Mouse (Mus musculus): ENCODE data around the gene Gps1. TPM values are rescaled to one million over a fixed set of nuclear protein-coding genes. Genes with fewer than 3 reads are reported as not detected.

Gps1 gene
- polyA plus RNA-seq (2012; rRNA removed), result 169 and 233 TPM in 2 replicates

DNA sequence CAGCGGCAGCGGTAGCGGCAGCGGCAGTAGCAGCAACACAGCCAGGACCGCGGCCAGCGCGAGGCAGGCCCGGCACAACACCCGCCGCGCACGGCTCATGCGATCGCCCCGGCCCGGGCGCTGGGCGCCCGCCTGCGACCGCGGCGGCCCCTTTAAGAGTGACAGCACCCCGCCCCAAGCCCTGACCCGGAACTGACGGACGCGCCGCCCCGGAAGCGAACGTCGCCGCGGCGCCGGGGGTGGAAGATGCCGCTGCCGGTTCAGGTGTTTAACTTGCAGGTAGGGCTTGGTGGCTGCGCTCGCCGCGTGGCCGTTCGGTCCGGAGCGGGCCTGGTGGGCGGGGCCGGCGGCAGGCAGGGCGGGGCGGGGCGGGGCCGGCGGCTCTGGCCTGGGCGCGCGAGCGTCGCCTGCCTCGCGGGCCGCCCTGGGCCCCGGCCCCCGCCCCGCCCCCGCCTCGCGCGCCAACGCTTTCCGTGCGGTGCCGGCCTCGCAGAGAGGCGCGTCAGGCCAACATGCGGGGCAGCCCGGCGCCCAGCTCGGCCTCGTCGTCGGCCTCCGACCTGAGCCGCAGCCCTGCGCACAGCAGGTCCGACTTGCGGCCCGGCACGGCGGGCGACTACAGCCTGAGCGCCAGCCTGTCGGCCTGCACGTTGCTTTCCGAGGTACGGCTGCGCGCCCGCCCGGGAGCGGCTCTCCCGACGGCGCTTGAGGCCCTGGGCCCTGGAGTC, at the start of gene Gps1, which contains the start of gene Rfng:
Gene Gps1, plus strand, starts transcription at position 209 of the 728 bp plus-strand sequence.
Gene Rfng, minus strand, starts transcription at position 144 of the 728 bp plus-strand sequence.

DNA sequence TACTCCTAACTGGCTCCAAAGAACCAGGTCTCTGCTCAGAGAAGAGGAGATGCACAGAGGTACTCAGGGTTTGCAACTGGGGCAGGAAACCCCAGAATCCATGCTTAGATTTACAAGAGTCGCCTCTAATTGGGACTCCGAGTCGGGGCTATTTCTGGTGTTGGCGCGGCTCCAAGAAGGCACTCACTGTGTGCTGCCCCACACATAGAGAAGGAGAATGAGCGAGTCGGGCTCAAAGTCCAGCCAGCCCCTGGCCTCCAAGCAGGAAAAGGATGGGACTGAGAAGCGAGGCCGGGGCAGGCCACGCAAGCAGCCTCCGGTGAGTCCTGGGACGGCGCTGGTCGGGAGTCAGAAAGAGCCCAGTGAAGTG, 21.4 kb upstream of the Gps1 start, which contains the start of gene Hmga1b:
Gene Hmga1b, plus strand, starts transcription at position 123 of the 370 bp plus-strand sequence.

DNA sequence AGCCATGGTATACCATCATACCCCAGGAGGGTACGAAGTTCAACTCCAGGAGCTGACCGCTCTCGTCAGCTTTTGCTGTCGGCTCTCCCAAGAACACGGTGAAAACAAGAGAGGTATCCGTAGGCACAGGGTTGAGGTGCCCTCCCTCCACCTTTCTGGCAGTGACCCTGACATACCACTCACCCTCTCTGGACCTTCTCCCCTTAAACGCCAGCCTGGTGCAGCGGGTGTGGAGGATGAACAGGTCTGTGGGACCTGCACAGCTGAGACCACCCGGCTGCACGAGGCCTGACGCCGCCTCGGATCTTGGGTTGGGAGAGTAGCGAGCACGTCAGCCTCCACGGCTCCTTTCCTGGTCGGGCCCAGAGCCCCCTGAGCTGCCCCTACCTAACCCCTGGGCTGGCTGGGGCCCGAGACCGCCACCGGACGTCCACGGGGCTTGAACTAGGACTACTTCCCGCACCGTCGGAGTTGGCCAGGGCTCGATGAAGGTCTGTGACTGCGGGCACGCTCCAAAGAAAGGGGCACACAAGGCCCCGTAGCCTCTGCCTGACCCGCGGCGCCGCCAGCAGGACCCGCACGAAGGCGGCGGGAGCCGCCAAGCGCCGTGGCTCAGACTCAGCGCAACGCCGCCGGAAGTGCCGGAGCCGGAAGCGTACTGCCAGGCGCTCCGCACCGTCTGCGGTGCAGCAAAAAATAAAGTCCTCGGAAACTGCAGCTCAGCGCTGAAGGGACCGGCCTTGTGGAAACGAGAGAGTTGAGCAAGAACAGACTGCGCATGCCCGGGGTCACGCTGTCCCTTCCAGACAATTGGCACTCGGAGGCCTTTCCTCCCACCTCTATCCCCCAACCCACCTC, 11.9 kb downstream of the Gps1 start, which contains the start of gene Dus1l:
Gene Dus1l, minus strand, starts transcription at position 648 of the 858 bp plus-strand sequence.

DNA sequence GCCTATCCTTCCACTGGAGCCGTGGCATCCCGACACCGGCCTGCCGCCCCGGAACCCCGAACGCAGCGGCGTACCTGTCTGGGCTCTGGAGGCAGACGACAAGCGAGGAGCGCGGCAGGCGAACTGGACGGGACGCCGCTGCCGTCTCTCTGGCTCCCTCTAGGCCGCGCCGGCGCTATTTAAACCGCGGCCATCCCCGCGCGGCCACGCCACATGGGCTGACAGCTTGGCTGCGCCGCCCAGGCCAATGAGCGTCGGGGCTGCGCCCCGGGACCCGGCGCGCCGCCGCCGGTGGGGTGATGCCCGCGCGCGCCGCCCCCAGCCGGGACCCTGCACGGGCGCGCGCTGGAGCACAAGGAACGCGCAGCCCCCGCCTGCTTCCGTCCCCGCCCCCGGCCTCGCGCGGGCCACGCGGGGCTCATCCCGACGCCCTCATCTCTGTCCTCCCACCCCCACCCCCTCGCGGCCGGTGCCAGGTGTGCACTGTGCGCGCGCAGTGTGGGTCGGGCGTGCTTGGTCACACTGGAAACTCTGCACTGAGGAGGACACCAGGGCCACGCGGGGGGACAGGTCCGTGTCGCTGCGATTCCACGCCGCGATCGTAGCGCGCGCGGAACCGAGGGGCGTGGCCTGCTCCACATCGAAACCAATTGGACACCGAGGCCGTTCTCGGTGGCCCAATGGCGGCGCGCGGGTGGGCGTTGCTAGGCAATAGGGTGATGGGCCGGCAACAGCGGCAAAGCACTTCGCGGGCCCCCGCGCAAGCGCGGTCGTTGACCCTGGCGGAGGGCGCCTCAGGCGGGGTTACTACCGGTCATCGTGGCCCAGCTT, 40.1 kb downstream of the Gps1 start, which contains the start of gene Fasn:
Gene Fasn, minus strand, starts transcription at position 592 of the 831 bp plus-strand sequence.

Other genes with a start within 250 kb of the Gps1 start
- gene Mcrip1, start 234.5 kb upstream of the Gps1 start, polyA plus RNA-seq (2012; rRNA removed), result 164 and 177 TPM in 2 replicates
- gene Ppp1r27, start 233.1 kb upstream of the Gps1 start, polyA plus RNA-seq (2012; rRNA removed), result not detected in 2 replicates
- 365 and 391 TPM in 2 replicates for gene P4hb, start 211.0 kb upstream of the Gps1 start, polyA plus RNA-seq (2012; rRNA removed)
- 303 and 501 TPM in 2 replicates for gene Arhgdia, start 202.6 kb upstream of the Gps1 start, polyA plus RNA-seq (2012; rRNA removed)
- gene Alyref, start 185.9 kb upstream of the Gps1 start, polyA plus RNA-seq (2012; rRNA removed), result 300 and 546 TPM in 2 replicates
- gene Anapc11, start 185.9 kb upstream of the Gps1 start, polyA plus RNA-seq (2012; rRNA removed), result 138 and 143 TPM in 2 replicates
- 1.4 TPM in 2 replicates for gene Npb, start 175.8 kb upstream of the Gps1 start, polyA plus RNA-seq (2012; rRNA removed)
- gene Pcyt2, start 166.3 kb upstream of the Gps1 start, polyA plus RNA-seq (2012; rRNA removed), result 132 and 188 TPM in 2 replicates
- 44.4 and 107 TPM in 2 replicates for gene Sirt7, start 159.0 kb upstream of the Gps1 start, polyA plus RNA-seq (2012; rRNA removed)
- gene Mafg, start 150.7 kb upstream of the Gps1 start, polyA plus RNA-seq (2012; rRNA removed), result 42.7 and 60.6 TPM in 2 replicates
- gene Pycr1, start 140.5 kb upstream of the Gps1 start, polyA plus RNA-seq (2012; rRNA removed), result 13.8 and 25.2 TPM in 2 replicates
- 0.08 and 0.26 TPM in 2 replicates for gene Myadml2, start 136.1 kb upstream of the Gps1 start, polyA plus RNA-seq (2012; rRNA removed)
- 2.2 and 5.1 TPM in 2 replicates for gene Notum, start 123.1 kb upstream of the Gps1 start, polyA plus RNA-seq (2012; rRNA removed)
- gene Aspscr1, start 111.3 kb upstream of the Gps1 start, polyA plus RNA-seq (2012; rRNA removed), result 69.8 and 105 TPM in 2 replicates
- gene Cenpx, start 70.5 kb upstream of the Gps1 start, polyA plus RNA-seq (2012; rRNA removed), result 49.4 and 73.3 TPM in 2 replicates
- 68.5 and 84.3 TPM in 2 replicates for gene Lrrc45, start 70.3 kb upstream of the Gps1 start, polyA plus RNA-seq (2012; rRNA removed)
- gene Rac3, start 62.8 kb upstream of the Gps1 start, polyA plus RNA-seq (2012; rRNA removed), result 63.0 and 69.7 TPM in 2 replicates
- 11.3 and 14.7 TPM in 2 replicates for gene Dcxr, start 57.0 kb upstream of the Gps1 start, polyA plus RNA-seq (2012; rRNA removed)
- 0.55 and 2.0 TPM in 2 replicates for gene Cbr2, start 52.2 kb upstream of the Gps1 start, polyA plus RNA-seq (2012; rRNA removed)
- 3.8 and 8.8 TPM in 2 replicates for gene Hmga1b, start 21.5 kb upstream of the Gps1 start, polyA plus RNA-seq (2012; rRNA removed)
- gene Rfng, start 65 bp upstream of the Gps1 start, polyA plus RNA-seq (2012; rRNA removed), result 41.7 and 45.5 TPM in 2 replicates
- 52.1 and 79.3 TPM in 2 replicates for gene Dus1l, start 12.1 kb downstream of the Gps1 start, polyA plus RNA-seq (2012; rRNA removed)
- 227 and 256 TPM in 2 replicates for gene Fasn, start 40.3 kb downstream of the Gps1 start, polyA plus RNA-seq (2012; rRNA removed)
- 6.2 and 6.9 TPM in 2 replicates for gene Ccdc57, start 148.6 kb downstream of the Gps1 start, polyA plus RNA-seq (2012; rRNA removed)
- gene Slc16a3, start 164.2 kb downstream of the Gps1 start, polyA plus RNA-seq (2012; rRNA removed), result 41.4 and 41.9 TPM in 2 replicates
- gene Csnk1d, start 207.1 kb downstream of the Gps1 start, polyA plus RNA-seq (2012; rRNA removed), result 140 and 150 TPM in 2 replicates